Mouse (Mus musculus): ENCODE data around the gene Barx1. TPM values are rescaled to one million over a fixed set of nuclear protein-coding genes. Genes with fewer than 3 reads are reported as not detected.

The Barx1 gene
- polyA plus RNA-seq, 1 experiment from 2014 or later: 3.2 TPM

- Histone ChIP-seq H3K4me1 (ENCODE audit: control insufficient read depth, insufficient read depth, low read length) (peaks cover 12% of the 10 kb centered on the region; the same call in 1 of the 2 replicates), H3K4me2 (no peak overlapping the region), H3K27ac (ENCODE audit: low read depth, low read length) (no peak overlapping the region), H3K36me3 (ENCODE audit: control insufficient read depth, insufficient read depth, low read length) (no peaks in the 10 kb centered on the region), H3K27me3 (ENCODE audit: control insufficient read depth, insufficient read depth, low read length) (peaks cover 93% of the 10 kb centered on the region), H3K9ac (ENCODE audit: low read depth, low read length) (no peak overlapping the region), H3K9me3 (replicated peaks; ENCODE audit: control insufficient read depth, low read length) (no peaks in the 10 kb centered on the region), H3K4me3 (ENCODE audit: low read depth, low read length) (no peak overlapping the region)
- no peak for ATAC-seq (replicated peaks; ENCODE audit: insufficient number of reproducible peaks, low FRiP score, low TSS enrichment)
- WGBS (ENCODE audit: insufficient replicate concordance): 1% methylated on average over 9 of the region's 9 CpGs
Observed at GRCm38 (mm10) chr13:48657791-48658190, 5.0 kb upstream of the Barx1 start.

GRCm38 (mm10) chr13:48658588-48659253 lies 4.1 kb upstream of the Barx1 start:
- Histone ChIP-seq H3K4me3 (ENCODE audit: low read depth, low read length) (peak overlapping the region; percentile 15; the same call in 1 of the 2 replicates), H3K9me3 (replicated peaks; ENCODE audit: control insufficient read depth, low read length) (no peaks in the 10 kb centered on the region), H3K27me3 (ENCODE audit: control insufficient read depth, insufficient read depth, low read length) (peaks cover 93% of the 10 kb centered on the region), H3K4me2 (peak overlapping the region; percentile 47), H3K9ac (ENCODE audit: low read depth, low read length) (no peak overlapping the region), H3K36me3 (ENCODE audit: control insufficient read depth, insufficient read depth, low read length) (no peaks in the 10 kb centered on the region), H3K4me1 (ENCODE audit: control insufficient read depth, insufficient read depth, low read length) (peaks cover 15% of the 10 kb centered on the region; the same call in 1 of the 2 replicates), H3K27ac (ENCODE audit: low read depth, low read length) (no peak overlapping the region)
- WGBS (ENCODE audit: insufficient replicate concordance): 1% methylated on average over 33 of the region's 33 CpGs
- no peak for ATAC-seq (replicated peaks; ENCODE audit: insufficient number of reproducible peaks, low FRiP score, low TSS enrichment)

GRCm38 (mm10) chr13:48659254-48660220 lies 3.3 kb upstream of the Barx1 start:
- Histone ChIP-seq H3K27ac (ENCODE audit: low read depth, low read length) (no peak overlapping the region), H3K36me3 (ENCODE audit: control insufficient read depth, insufficient read depth, low read length) (no peaks in the 10 kb centered on the region), H3K4me1 (ENCODE audit: control insufficient read depth, insufficient read depth, low read length) (peaks cover 15% of the 10 kb centered on the region; the same call in 1 of the 2 replicates), H3K27me3 (ENCODE audit: control insufficient read depth, insufficient read depth, low read length) (peaks cover 95% of the 10 kb centered on the region), H3K4me3 (ENCODE audit: low read depth, low read length) (peak overlapping the region; percentile 38), H3K9ac (ENCODE audit: low read depth, low read length) (no peak overlapping the region), H3K4me2 (peak overlapping the region; percentile 59), H3K9me3 (replicated peaks; ENCODE audit: control insufficient read depth, low read length) (no peaks in the 10 kb centered on the region)
- 1% methylated on average over 38 of the region's 38 CpGs for WGBS (ENCODE audit: insufficient replicate concordance)
- ATAC-seq (replicated peaks; ENCODE audit: insufficient number of reproducible peaks, low FRiP score, low TSS enrichment): no peak

GRCm38 (mm10) chr13:48660221-48660734 lies 2.5 kb upstream of the Barx1 start:
- WGBS (ENCODE audit: insufficient replicate concordance): 5% methylated on average over 11 of the region's 11 CpGs
- Histone ChIP-seq H3K4me3 (ENCODE audit: low read depth, low read length) (peak overlapping the region; percentile 38), H3K9me3 (replicated peaks; ENCODE audit: control insufficient read depth, low read length) (no peaks in the 10 kb centered on the region), H3K4me1 (ENCODE audit: control insufficient read depth, insufficient read depth, low read length) (peaks cover 17% of the 10 kb centered on the region; the same call in 1 of the 2 replicates), H3K9ac (ENCODE audit: low read depth, low read length) (no peak overlapping the region), H3K27ac (ENCODE audit: low read depth, low read length) (no peak overlapping the region), H3K27me3 (ENCODE audit: control insufficient read depth, insufficient read depth, low read length) (peaks cover 96% of the 10 kb centered on the region), H3K36me3 (ENCODE audit: control insufficient read depth, insufficient read depth, low read length) (no peaks in the 10 kb centered on the region), H3K4me2 (peak overlapping the region; percentile 59; the same call in 1 of the 2 replicates)
- ATAC-seq (replicated peaks; ENCODE audit: insufficient number of reproducible peaks, low FRiP score, low TSS enrichment): no peak

- H3K4me2 ChIP-seq: no peak overlapping the region
Observed at GRCm38 (mm10) chr13:48660741-48661140, 2.1 kb upstream of the Barx1 start.

GRCm38 (mm10) chr13:48661561-48661960 lies 1.2 kb upstream of the Barx1 start:
- H3K4me1 ChIP-seq (ENCODE audit: control insufficient read depth, insufficient read depth, low read length): peaks cover 21% of the 10 kb centered on the region
- H3K4me3 ChIP-seq (ENCODE audit: low read depth, low read length): no peak overlapping the region
- no peaks in the 10 kb centered on the region for H3K9me3 ChIP-seq (replicated peaks; ENCODE audit: control insufficient read depth, low read length)
- no peaks in the 10 kb centered on the region for H3K36me3 ChIP-seq (ENCODE audit: control insufficient read depth, insufficient read depth, low read length)
- H3K27ac ChIP-seq (ENCODE audit: low read depth, low read length): no peak overlapping the region
- peaks cover 99% of the 10 kb centered on the region for H3K27me3 ChIP-seq (ENCODE audit: control insufficient read depth, insufficient read depth, low read length)
- WGBS (ENCODE audit: insufficient replicate concordance): 0% methylated on average over 1 of the region's 1 CpGs
- ATAC-seq (replicated peaks; ENCODE audit: insufficient number of reproducible peaks, low FRiP score, low TSS enrichment): no peak
- no peak overlapping the region for H3K9ac ChIP-seq (ENCODE audit: low read depth, low read length)
- H3K4me2 ChIP-seq: no peak overlapping the region

More at GRCm38 (mm10) chr13:48660741-48661140, 2.1 kb upstream of the Barx1 start:
- Histone ChIP-seq H3K9me3 (replicated peaks; ENCODE audit: control insufficient read depth, low read length) (no peaks in the 10 kb centered on the region), H3K36me3 (ENCODE audit: control insufficient read depth, insufficient read depth, low read length) (no peaks in the 10 kb centered on the region), H3K27me3 (ENCODE audit: control insufficient read depth, insufficient read depth, low read length) (peaks cover 99% of the 10 kb centered on the region), H3K4me1 (ENCODE audit: control insufficient read depth, insufficient read depth, low read length) (peaks cover 19% of the 10 kb centered on the region), H3K4me3 (ENCODE audit: low read depth, low read length) (no peak overlapping the region), H3K27ac (ENCODE audit: low read depth, low read length) (no peak overlapping the region), H3K9ac (ENCODE audit: low read depth, low read length) (no peak overlapping the region)
- no peak for ATAC-seq (replicated peaks; ENCODE audit: insufficient number of reproducible peaks, low FRiP score, low TSS enrichment)
- 16% methylated on average over 6 of the region's 6 CpGs for WGBS (ENCODE audit: insufficient replicate concordance)

- H3K36me3 ChIP-seq (ENCODE audit: control insufficient read depth, insufficient read depth, low read length): no peaks in the 10 kb centered on the region
- no peak overlapping the region for H3K9ac ChIP-seq (ENCODE audit: low read depth, low read length)
- no peaks in the 10 kb centered on the region for H3K9me3 ChIP-seq (replicated peaks; ENCODE audit: control insufficient read depth, low read length)
- peak overlapping the region; percentile 77 for H3K4me2 ChIP-seq
- WGBS (ENCODE audit: insufficient replicate concordance): 3% methylated on average over 47 of the region's 54 CpGs
- H3K27me3 ChIP-seq (ENCODE audit: control insufficient read depth, insufficient read depth, low read length): peaks cover 98% of the 10 kb centered on the region
- H3K4me3 ChIP-seq (ENCODE audit: low read depth, low read length): peak overlapping the region; percentile 47
- peaks cover 23% of the 10 kb centered on the region for H3K4me1 ChIP-seq (ENCODE audit: control insufficient read depth, insufficient read depth, low read length)
- no peak for ATAC-seq (replicated peaks; ENCODE audit: insufficient number of reproducible peaks, low FRiP score, low TSS enrichment)
- H3K27ac ChIP-seq (ENCODE audit: low read depth, low read length): no peak overlapping the region
Observed at GRCm38 (mm10) chr13:48663211-48663987, 601 bp downstream of the Barx1 start.

- H3K27ac ChIP-seq (ENCODE audit: low read depth, low read length): no peak overlapping the region
- no peak overlapping the region for H3K9ac ChIP-seq (ENCODE audit: low read depth, low read length)
- peaks cover 99% of the 10 kb centered on the region for H3K27me3 ChIP-seq (ENCODE audit: control insufficient read depth, insufficient read depth, low read length)
- no peak for ATAC-seq (replicated peaks; ENCODE audit: insufficient number of reproducible peaks, low FRiP score, low TSS enrichment)
- no peak overlapping the region for H3K4me3 ChIP-seq (ENCODE audit: low read depth, low read length)
- peak overlapping the region; percentile 77; the same call in 1 of the 2 replicates for H3K4me2 ChIP-seq
- peaks cover 28% of the 10 kb centered on the region for H3K4me1 ChIP-seq (ENCODE audit: control insufficient read depth, insufficient read depth, low read length)
- no peaks in the 10 kb centered on the region for H3K9me3 ChIP-seq (replicated peaks; ENCODE audit: control insufficient read depth, low read length)
- no peaks in the 10 kb centered on the region for H3K36me3 ChIP-seq (ENCODE audit: control insufficient read depth, insufficient read depth, low read length)
- 9% methylated on average over 7 of the region's 7 CpGs for WGBS (ENCODE audit: insufficient replicate concordance)
Observed at GRCm38 (mm10) chr13:48663988-48664339, 1.2 kb downstream of the Barx1 start.

Measured in heart, embryonic 11.5 days (tissue).